ENCODE assay signal across 25 mouse cellular contexts in the genomic region with DNA sequence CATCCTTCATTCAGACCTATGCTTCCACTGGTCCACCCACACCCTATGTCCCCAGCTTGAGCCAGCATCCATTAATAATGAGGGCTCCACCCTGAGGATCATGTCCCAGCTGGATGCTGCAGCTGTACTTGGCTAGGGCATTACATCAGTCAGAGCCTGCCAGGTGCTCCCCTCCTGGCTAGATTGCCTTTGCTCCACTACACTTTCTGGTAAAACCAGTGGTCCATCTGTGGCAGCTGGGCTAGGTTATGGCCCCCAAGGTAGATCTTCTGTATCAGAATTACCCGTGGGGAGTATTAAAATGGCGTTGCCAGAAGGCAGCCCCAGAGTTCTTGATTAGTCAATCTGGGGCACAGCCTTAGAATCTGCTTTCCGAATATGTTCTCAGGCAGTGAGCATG.
DNase-seq lines count a peak whose midpoint lies in the region; ATAC-seq lines count a peak whose summit lies in the region.
"Had no signal": no experiment of that assay in that cellular context is flagged by ENCODE, and none has a peak within 500 bp of the region (broad histone marks: within the 10 kb centered on the region; RNA-seq: fewer than 3 reads in every experiment).

No protein-coding gene starts in this region.

- no peak for ATAC-seq in heart, embryonic 12.5 days (ENCODE audit: insufficient number of reproducible peaks, low FRiP score)
- ATAC-seq: forebrain, postnatal 0 days; midbrain, embryonic 13.5 days; Patski had no signal

- H3K27me3 ChIP-seq in heart, embryonic 12.5 days (replicated peaks) = no peaks in the 10 kb centered on the region
- H3K27me3 ChIP-seq: liver, embryonic 15.5 days; lung, embryonic 15.5 days; megakaryocyte, embryonic 14.5 days; midbrain, embryonic 13.5 days; Patski; stomach, embryonic 15.5 days had no signal

- no peak overlapping the region for H3K27ac ChIP-seq in heart, embryonic 12.5 days (ENCODE audit: poor library complexity, severe bottlenecking)
- H3K27ac ChIP-seq: hindbrain, embryonic 14.5 days; liver, embryonic 15.5 days; lung, embryonic 15.5 days; midbrain, embryonic 13.5 days; stomach, embryonic 15.5 days had no signal

- no peak overlapping the region for H3K9ac ChIP-seq in heart, embryonic 12.5 days
- H3K9ac ChIP-seq: forebrain, postnatal 0 days; hindbrain, embryonic 14.5 days; liver, embryonic 15.5 days; lung, embryonic 15.5 days; midbrain, embryonic 13.5 days; stomach, embryonic 15.5 days had no signal

- DNase-seq in gastrocnemius, adult 18-20 months (ENCODE audit: low spot score) = peak; percentile 78
- DNase-seq in gastrocnemius, postnatal 10 days = no peak
- peak; percentile 6 to 18 for DNase-seq in heart, postnatal 36 days
- DNase-seq in ES-CJ7 (ENCODE audit: low read depth, low spot score) = peak; percentile 41
- peak; percentile 80 for DNase-seq in gastrocnemius, postnatal 25 days
- no peak for DNase-seq in Muller cell, postnatal 12 days (ENCODE audit: inconsistent ontology term)
- DNase-seq in right cerebral cortex, adult 2 months (ENCODE audit: low spot score in 2 of 2) = no peak
- DNase-seq: adrenal gland, adult 2 months; cerebellum, adult 11-12 months; cerebellum, postnatal 10 days; forebrain, postnatal 0 days; kidney, adult 2 months; kidney, postnatal 10 days; liver; lung, postnatal 36 days; right cerebral cortex, postnatal 4 days; thymus, postnatal 25 days had no signal

- H3K9me3 ChIP-seq in heart, embryonic 12.5 days (replicated peaks) = peaks cover 13% of the 10 kb centered on the region
- H3K9me3 ChIP-seq: liver, embryonic 15.5 days; lung, embryonic 15.5 days; midbrain, embryonic 13.5 days; stomach, embryonic 15.5 days had no signal

- no peak overlapping the region for H3K4me2 ChIP-seq in heart, embryonic 12.5 days
- H3K4me2 ChIP-seq: hindbrain, embryonic 14.5 days; liver, embryonic 15.5 days; lung, embryonic 15.5 days; midbrain, embryonic 13.5 days; stomach, embryonic 15.5 days had no signal

- intact Hi-C loops in heart, postnatal 36 days (cut with DNase I) = no loop called here

- H3K4me1 ChIP-seq in heart, embryonic 12.5 days (replicated peaks) = no peaks in the 10 kb centered on the region
- H3K4me1 ChIP-seq: liver, embryonic 15.5 days; lung, embryonic 15.5 days; megakaryocyte, embryonic 14.5 days; midbrain, embryonic 13.5 days; stomach, embryonic 15.5 days had no signal

- H3K4me3 ChIP-seq in heart, embryonic 12.5 days = no peak overlapping the region
- H3K4me3 ChIP-seq: liver, embryonic 15.5 days; lung, embryonic 15.5 days; megakaryocyte, embryonic 14.5 days; midbrain, embryonic 13.5 days; stomach, embryonic 15.5 days had no signal

- no peaks in the 10 kb centered on the region for H3K36me3 ChIP-seq in heart, embryonic 12.5 days
- H3K36me3 ChIP-seq: liver, embryonic 15.5 days; lung, embryonic 15.5 days; midbrain, embryonic 13.5 days; stomach, embryonic 15.5 days had no signal

- WGBS in heart, embryonic 12.5 days = 84% methylated on average over 3 of the region's 3 CpGs

Comparison
In these comparisons a context has a peak if more than half of its experiments do, and no peak if none do; other contexts are left out.
1. DNase-seq: peak in gastrocnemius, adult 18-20 months (single experiment), heart, postnatal 36 days (2 of 2), ES-CJ7 (single experiment) and gastrocnemius, postnatal 25 days (single experiment); none in gastrocnemius, postnatal 10 days (single experiment), Muller cell, postnatal 12 days (single experiment) and right cerebral cortex, adult 2 months (0 of 2).